Mouse (Mus musculus): ENCODE results near the gene Tmem239. TPM values are rescaled to one million over a fixed set of nuclear protein-coding genes. Genes with fewer than 3 reads are reported as not detected.

Gene Tmem239
- total RNA-seq, 2 experiments from 2014 or later = not detected

DNA sequence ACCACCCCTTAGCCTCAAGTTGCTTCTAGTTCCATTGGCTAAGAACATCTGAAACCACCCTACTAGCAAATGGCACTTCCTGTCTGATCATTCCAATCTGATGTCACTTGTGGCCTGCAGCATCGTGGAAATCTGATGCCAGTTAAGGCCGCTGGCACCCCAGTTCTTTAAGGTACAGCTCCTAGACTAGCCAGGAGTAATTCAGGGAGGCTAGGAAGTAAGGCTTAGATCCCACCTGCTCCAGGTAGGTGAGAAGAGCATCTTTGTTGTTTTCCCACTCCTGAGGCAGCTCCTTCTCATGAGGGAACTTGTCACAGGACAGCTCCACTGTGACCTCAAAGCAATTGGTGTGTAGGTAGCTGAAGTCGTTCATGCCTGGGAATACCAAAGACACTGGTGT is 13.4 kb upstream of the Tmem239 start:
- DNase-seq = no peak
- Histone ChIP-seq H3K4me3 (no peak overlapping the region), H3K27ac (no peak overlapping the region)
- no peak for TF ChIP-seq CTCF (IDR thresholded peaks at IDR 0.05)
- intact Hi-C loops (cut with DNase I) = no loop called here

DNA sequence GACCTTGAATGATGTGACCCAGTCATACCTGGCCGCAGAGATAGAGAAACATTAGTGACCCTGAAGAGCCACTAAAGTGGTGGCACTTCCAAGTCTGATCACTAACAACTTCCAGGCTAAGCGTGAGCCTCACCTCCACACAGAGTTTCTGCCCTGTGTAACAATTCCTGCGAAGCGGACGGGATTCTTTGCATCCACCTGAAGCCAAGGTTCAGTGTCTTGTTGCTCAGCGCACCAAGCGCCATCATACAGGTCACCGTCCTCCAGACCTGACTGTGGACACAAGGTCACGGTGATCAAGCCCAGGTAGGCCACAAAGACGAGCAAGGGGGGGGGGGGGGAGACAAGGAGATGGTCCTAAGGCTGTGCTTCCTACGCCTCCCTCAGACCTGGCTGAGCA is 10.6 kb upstream of the Tmem239 start:
- Histone ChIP-seq H3K27ac (no peak overlapping the region), H3K4me3 (no peak overlapping the region)
- no peak for TF ChIP-seq CTCF (IDR thresholded peaks at IDR 0.05)
- no peak for DNase-seq
- intact Hi-C loops (cut with DNase I) = no loop called here

DNA sequence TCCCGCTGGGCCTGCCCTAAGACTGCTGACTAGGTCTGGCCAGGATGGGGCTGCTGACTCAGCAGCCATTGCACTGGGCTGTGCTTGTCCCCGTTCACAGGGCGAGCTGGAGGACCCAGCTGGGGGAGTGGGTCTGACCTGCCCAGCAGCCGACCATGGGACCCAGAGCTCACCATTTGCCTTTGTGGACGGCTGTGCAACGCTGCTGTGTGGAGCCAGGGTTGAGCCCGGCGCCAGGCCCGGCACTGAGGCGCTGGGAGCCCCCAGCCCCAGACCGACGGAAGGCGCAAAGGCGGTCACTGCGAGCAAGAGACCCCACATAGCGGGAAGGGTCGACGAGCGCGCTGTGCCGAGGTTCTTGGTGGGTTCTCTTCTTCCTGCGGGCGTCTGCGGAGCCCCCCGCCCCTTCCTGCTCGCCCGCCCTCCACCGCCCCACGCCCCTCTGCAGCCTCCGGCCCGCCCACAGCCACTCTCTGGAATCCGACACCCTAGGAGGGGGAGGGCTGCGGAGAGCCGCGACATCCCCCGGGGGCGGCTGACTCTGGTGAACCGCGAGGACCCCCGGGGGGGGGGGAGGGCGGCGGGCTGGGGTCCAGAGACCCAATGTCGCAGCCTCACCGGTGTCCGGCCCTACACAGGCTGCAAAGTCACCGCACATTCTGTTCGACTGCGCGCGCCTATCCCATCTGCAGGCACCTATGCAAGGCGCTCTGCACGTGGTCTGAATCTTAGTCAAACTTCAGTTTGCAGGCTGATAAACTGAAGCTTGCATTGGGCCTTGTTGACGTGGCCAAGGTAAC is 8.9 kb upstream of the Tmem239 start, which contains the start of gene Cpxm1:
Gene Cpxm1, minus strand, starts transcription at position 389 of the 800 bp plus-strand sequence.
- intact Hi-C loops (cut with DNase I) = no loop called here
- Histone ChIP-seq H3K27ac (peak within 1 kb of the TSS; percentile 53), H3K4me3 (peak within 1 kb of the TSS; percentile 73)
- TF ChIP-seq CTCF (IDR thresholded peaks at IDR 0.05) = no peak
- DNase-seq = peak; percentile 50

DNA sequence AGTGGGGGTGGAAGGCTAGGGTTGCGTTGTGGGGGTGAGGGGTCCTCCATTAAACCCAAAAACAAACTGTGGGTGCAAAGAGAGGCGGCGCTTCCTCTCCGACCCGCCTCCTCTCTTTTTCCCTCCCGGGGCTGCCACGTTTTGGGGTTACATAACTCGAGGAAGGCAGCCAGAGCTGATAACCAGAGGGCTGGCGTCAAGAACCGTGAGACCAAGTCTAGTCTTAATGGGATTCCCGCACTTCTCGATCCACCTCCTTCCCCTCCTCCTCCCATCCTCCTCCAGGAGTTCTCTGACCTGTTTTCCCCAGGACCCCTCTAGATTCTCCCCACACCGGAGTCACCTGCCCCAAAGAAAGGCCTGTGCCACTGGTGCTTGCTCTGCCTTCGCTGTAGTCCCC is 8.2 kb upstream of the Tmem239 start:
- peak; percentile 41 for DNase-seq
- Histone ChIP-seq H3K27ac (no peak overlapping the region), H3K4me3 (peak overlapping the region; percentile 73)
- TF ChIP-seq CTCF (IDR thresholded peaks at IDR 0.05) = no peak
- intact Hi-C loops (cut with DNase I) = no loop called here

DNA sequence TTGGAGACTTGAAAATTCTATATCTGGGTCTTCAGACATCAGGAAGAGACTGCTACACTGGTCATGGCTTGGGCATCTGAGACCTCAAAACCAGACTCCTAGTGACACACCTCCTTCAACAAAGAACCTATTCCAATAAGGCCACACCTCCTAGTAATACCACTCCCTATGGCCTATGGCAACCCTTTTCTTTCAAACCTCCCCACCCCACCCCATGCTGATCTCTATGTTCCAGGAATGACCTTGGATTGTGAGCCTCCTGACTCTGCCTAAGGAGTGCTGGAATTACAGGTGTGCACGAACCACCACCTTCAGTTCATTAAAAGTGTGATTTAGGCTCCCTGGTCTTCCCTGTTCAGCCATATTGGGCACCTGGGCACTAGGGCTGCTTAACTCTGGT is 6.2 kb upstream of the Tmem239 start:
- Histone ChIP-seq H3K4me3 (no peak overlapping the region), H3K27ac (no peak overlapping the region)
- intact Hi-C loops (cut with DNase I) = no loop called here
- TF ChIP-seq CTCF (IDR thresholded peaks at IDR 0.05) = no peak
- DNase-seq = no peak

DNA sequence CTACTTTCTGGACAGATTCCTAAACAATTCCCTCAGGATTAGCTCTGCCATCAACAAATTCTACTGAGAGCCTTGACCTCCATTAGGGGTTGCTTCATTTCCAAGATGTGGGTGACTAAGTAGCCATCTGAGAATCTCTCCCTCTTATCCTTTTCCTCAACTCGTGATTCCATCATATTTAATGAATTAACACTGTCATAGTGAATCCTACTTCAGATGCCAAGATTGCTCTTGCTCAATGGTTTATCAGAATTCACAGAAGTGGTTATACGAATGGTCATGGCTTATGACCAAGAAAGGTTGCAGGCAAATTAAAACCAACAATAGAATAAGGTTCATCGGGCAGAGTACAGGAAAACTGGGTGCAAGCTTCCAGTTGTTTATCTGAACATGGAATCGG is 4.4 kb upstream of the Tmem239 start:
- intact Hi-C loops (cut with DNase I) = no loop called here
- no peak overlapping the region for H3K27ac ChIP-seq
- H3K4me3 ChIP-seq = no peak overlapping the region
- no peak for DNase-seq
- no peak for TF ChIP-seq CTCF (IDR thresholded peaks at IDR 0.05)

DNA sequence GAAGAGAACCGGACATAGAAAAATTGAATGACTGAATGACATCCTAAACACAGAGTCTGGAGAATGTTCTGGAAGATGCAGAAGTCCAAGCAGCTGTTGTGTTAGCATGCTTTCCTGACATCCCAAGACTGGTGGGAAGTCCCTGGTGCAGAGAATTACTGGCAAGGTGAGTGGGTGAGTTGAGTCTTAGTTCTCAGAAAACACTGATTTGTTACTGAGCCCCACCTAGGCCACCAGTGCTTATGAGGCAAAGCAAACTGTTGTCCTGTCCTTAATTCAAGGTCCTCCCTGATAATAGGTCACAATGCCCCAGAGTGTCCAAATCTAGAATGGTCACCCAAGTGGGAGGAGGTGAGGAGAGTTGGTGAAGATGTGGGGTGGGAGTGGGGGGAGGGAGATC is 1.3 kb upstream of the Tmem239 start, which contains the start of the genes Gm28372 and 1700020A23Rik:
Gene Gm28372, plus strand, starts transcription at position 301 of the 400 bp plus-strand sequence.
Gene 1700020A23Rik, plus strand, starts transcription at position 321 of the 400 bp plus-strand sequence.
- H3K4me3 ChIP-seq = no peak within 1 kb of the TSS
- DNase-seq = no peak
- intact Hi-C loops (cut with DNase I) = no loop called here
- H3K27ac ChIP-seq = no peak within 1 kb of the TSS
- no peak for TF ChIP-seq CTCF (IDR thresholded peaks at IDR 0.05)

DNA sequence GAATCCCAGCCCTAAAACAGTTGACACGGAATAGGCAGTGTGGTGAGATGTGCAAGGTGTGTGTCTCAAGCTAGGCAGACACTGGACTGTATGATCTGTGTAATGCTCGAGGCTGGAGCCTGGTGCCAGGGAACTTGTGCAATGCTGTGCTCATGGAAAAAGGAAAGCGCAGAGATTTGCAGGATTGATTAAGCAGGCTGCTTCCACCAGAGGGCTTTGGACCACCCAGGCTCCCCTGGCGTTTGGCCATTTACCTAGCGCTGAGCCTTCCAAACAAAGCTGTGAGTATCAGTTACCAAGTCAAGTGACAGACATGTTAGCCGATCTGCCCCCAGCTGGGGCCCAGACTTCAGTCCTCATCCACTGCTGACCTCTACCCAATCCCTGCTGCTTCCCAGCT is 1.9 kb downstream of the Tmem239 start:
- TF ChIP-seq CTCF (IDR thresholded peaks at IDR 0.05) = no peak
- Histone ChIP-seq H3K27ac (no peak overlapping the region), H3K4me3 (no peak overlapping the region)
- DNase-seq = no peak
- intact Hi-C loops (cut with DNase I) = no loop called here

DNA sequence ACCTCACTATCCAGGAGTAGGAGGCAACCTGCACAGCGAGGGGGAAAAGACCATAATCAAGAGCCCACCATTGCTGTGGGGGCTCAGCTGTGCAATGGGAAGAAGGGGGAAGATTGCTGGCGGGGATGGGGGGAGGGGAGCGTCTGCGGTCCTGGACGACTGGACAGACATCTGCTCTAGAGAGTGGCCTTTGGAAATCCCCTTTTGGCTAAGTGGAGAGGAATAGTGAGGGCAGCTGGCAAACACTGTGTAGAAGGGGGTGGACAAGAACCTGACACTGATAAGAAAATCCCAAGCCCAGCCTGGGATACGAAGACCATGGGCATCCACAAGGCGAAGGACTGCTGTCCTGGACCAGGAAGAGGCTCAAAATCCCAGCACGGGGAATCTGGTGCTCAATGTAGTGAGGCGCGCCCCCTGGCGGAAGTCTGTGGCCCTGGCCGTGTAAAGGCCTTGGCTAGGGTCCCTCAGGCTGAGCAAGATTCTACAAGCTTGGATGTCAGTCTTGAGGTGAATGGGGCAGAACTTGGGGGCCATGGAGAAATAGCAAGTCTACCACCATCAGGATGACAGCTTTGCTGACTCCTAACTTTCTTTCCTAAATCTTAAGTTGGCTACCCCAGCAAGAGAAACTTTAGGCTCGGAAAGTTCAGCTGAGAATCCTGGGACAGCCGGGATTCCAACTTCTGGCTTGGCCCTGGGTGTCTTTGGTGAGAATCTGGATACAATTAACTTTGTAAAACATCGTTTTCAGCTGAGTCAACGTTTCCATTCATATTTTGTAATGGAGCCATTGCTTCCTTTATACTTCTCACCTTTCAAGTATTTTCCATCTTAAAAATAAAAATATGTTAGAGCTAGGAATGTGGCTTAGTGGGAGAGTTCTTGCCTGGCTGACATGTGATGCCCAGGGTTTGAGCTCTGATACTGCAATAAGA is 5.5 kb downstream of the Tmem239 start:
- intact Hi-C loops (cut with DNase I) = loop anchor here (1.0 kb wide), 1 partner anchor 121 kb away; no protein-coding TSS in a partner anchor
- Histone ChIP-seq H3K4me3 (no peak overlapping the region), H3K27ac (no peak overlapping the region)
- TF ChIP-seq CTCF (IDR thresholded peaks at IDR 0.05) = peak; percentile 99; the same call in 1 of the 2 replicates
- DNase-seq = peak; percentile 90

DNA sequence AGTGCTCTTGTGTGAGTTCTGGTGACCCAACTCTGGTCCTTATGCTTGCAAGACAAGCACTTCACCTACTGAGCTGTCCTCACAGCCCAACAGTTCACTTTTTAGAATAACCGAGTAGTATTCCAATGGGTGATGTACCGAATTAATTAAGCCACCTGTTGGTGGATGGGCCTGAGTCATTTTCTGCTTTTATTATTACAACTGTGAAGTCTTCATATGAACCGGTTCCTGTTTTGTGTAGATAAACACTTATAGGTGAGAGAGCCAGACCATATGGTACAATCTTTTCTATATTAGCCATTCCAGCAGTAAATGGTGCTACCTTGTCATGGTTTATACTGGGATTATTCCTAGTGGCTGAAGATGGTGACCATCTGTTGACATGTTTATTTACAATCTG is 6.5 kb downstream of the Tmem239 start:
- no peak for TF ChIP-seq CTCF (IDR thresholded peaks at IDR 0.05)
- H3K4me3 ChIP-seq = no peak overlapping the region
- intact Hi-C loops (cut with DNase I) = no loop called here
- H3K27ac ChIP-seq = no peak overlapping the region
- DNase-seq = no peak

DNA sequence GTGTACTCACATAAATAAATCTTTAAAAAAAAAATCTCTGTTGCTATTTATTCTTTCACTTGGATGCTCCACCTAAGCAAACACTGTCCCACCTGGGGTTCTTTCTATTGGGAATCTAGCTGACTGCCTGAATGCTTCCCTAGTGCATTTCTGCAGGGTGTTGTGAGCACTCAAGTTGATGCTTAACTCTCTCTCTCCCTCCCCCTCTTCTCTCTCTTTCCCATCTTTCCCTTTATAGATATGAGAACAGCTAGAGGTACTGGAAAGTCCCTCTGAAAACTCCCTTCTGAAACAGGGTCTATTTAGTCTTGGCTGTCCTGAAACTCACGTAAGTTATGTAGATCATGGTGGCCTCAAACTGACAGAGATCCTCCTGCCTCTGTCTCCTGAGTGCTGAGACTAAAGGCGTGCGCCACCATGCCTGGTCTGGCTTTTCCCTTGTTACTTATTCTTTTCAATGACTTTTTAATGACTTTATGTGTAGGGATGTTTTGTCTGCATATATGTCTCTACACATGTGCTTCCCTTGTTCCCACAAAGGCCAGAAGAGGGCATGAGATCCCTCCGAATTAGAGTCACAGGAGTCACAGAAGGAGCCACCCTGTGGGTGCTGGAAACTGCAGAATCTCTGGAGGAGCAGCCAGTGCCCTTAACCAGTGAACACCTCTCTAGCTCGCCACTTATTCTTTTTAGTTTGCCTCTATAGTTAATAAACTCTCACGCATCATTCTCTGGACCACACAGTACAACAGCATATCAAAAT is 8.0 kb downstream of the Tmem239 start:
- DNase-seq = no peak
- TF ChIP-seq CTCF (IDR thresholded peaks at IDR 0.05) = peak; percentile 15; the same call in 1 of the 2 replicates
- H3K27ac ChIP-seq = no peak overlapping the region
- intact Hi-C loops (cut with DNase I) = no loop called here
- H3K4me3 ChIP-seq = no peak overlapping the region

Measured in gastrocnemius, adult 2 months (tissue).